Mouse (Mus musculus): ENCODE measurements around the gene Arl5c. TPM values are rescaled to one million over a fixed set of nuclear protein-coding genes. Genes with fewer than 3 reads are reported as not detected.

Arl5c gene
- polyA plus RNA-seq, 1 experiment from 2014 or later, result 17.1 TPM

GRCm38 (mm10) chr11:98000378-98001140 is 4.6 kb upstream of the Arl5c start:
- no peak overlapping the region for H3K9ac ChIP-seq
- H3K4me3 ChIP-seq, result no peak overlapping the region
- peaks cover 47% of the 10 kb centered on the region for H3K4me1 ChIP-seq
- no peaks in the 10 kb centered on the region for H3K9me3 ChIP-seq (replicated peaks)
- H3K4me2 ChIP-seq, result no peak overlapping the region
- ATAC-seq, result no peak
- 30% methylated on average over 7 of the region's 7 CpGs for WGBS (ENCODE audit: insufficient replicate concordance)
- peaks cover 98% of the 10 kb centered on the region for H3K27me3 ChIP-seq (replicated peaks)
- no peaks in the 10 kb centered on the region for H3K36me3 ChIP-seq
- H3K27ac ChIP-seq, result 0 out of 2 replicates have a peak overlapping the region, but pooled peaks have one; percentile 37

- Histone ChIP-seq H3K9ac (no peak overlapping the region), H3K4me1 (peaks cover 55% of the 10 kb centered on the region), H3K27ac (no peak overlapping the region), H3K36me3 (no peaks in the 10 kb centered on the region), H3K27me3 (replicated peaks) (peaks cover 98% of the 10 kb centered on the region), H3K9me3 (replicated peaks) (no peaks in the 10 kb centered on the region), H3K4me3 (no peak overlapping the region), H3K4me2 (no peak overlapping the region)
- 41% methylated on average over 5 of the region's 5 CpGs for WGBS (ENCODE audit: insufficient replicate concordance)
- no peak for ATAC-seq
Measured at GRCm38 (mm10) chr11:97999748-98000147, 3.8 kb upstream of the Arl5c start.

- Histone ChIP-seq H3K9ac (no peak overlapping the region), H3K27ac (no peak overlapping the region), H3K9me3 (replicated peaks) (no peaks in the 10 kb centered on the region), H3K4me3 (no peak overlapping the region), H3K4me2 (no peak overlapping the region), H3K4me1 (peaks cover 62% of the 10 kb centered on the region), H3K36me3 (no peaks in the 10 kb centered on the region), H3K27me3 (replicated peaks) (peaks cover 93% of the 10 kb centered on the region)
- ATAC-seq, result no peak
- WGBS (ENCODE audit: insufficient replicate concordance), result 40% methylated on average over 7 of the region's 7 CpGs
Measured at GRCm38 (mm10) chr11:97998898-97999608, 3.1 kb upstream of the Arl5c start.

GRCm38 (mm10) chr11:97998074-97998793 is 2.3 kb upstream of the Arl5c start:
- Histone ChIP-seq H3K27me3 (replicated peaks) (peaks cover 84% of the 10 kb centered on the region), H3K4me1 (peaks cover 59% of the 10 kb centered on the region), H3K9me3 (replicated peaks) (no peaks in the 10 kb centered on the region), H3K4me3 (no peak overlapping the region), H3K4me2 (no peak overlapping the region), H3K27ac (no peak overlapping the region), H3K9ac (no peak overlapping the region), H3K36me3 (no peaks in the 10 kb centered on the region)
- WGBS (ENCODE audit: insufficient replicate concordance), result 65% methylated on average over 11 of the region's 11 CpGs
- ATAC-seq, result no peak

- no peak for ATAC-seq
- no peaks in the 10 kb centered on the region for H3K36me3 ChIP-seq
- H3K27ac ChIP-seq, result no peak overlapping the region
- no peak overlapping the region for H3K9ac ChIP-seq
- H3K4me2 ChIP-seq, result no peak overlapping the region
- no peak overlapping the region for H3K4me3 ChIP-seq
- H3K9me3 ChIP-seq (replicated peaks), result no peaks in the 10 kb centered on the region
- H3K27me3 ChIP-seq (replicated peaks), result peaks cover 77% of the 10 kb centered on the region
- WGBS (ENCODE audit: insufficient replicate concordance), result 59% methylated on average over 8 of the region's 8 CpGs
- peaks cover 53% of the 10 kb centered on the region for H3K4me1 ChIP-seq
Measured at GRCm38 (mm10) chr11:97997387-97997960, 1.5 kb upstream of the Arl5c start.

- Histone ChIP-seq H3K27ac (no peak overlapping the region), H3K27me3 (replicated peaks) (peaks cover 73% of the 10 kb centered on the region), H3K4me2 (no peak overlapping the region), H3K36me3 (no peaks in the 10 kb centered on the region), H3K9me3 (replicated peaks) (no peaks in the 10 kb centered on the region), H3K4me1 (peaks cover 53% of the 10 kb centered on the region), H3K9ac (no peak overlapping the region), H3K4me3 (no peak overlapping the region)
- no peak for ATAC-seq
- WGBS (ENCODE audit: insufficient replicate concordance), result 28% methylated on average over 1 of the region's 1 CpGs
Measured at GRCm38 (mm10) chr11:97996691-97997090, 710 bp upstream of the Arl5c start.

GRCm38 (mm10) chr11:97994539-97995100 is 1.4 kb downstream of the Arl5c start:
- H3K4me3 ChIP-seq, result peak overlapping the region; percentile 52
- H3K27me3 ChIP-seq (replicated peaks), result peaks cover 65% of the 10 kb centered on the region
- peak overlapping the region; percentile 78 for H3K4me2 ChIP-seq
- no peak overlapping the region for H3K27ac ChIP-seq
- H3K9ac ChIP-seq, result peak overlapping the region; percentile 55
- ATAC-seq, result peak; percentile 69
- WGBS (ENCODE audit: insufficient replicate concordance), result 7% methylated on average over 13 of the region's 13 CpGs
- H3K9me3 ChIP-seq (replicated peaks), result no peaks in the 10 kb centered on the region
- peaks cover 57% of the 10 kb centered on the region for H3K4me1 ChIP-seq
- H3K36me3 ChIP-seq, result no peaks in the 10 kb centered on the region

GRCm38 (mm10) chr11:97988530-97989096 is 7.4 kb downstream of the Arl5c start:
- Histone ChIP-seq H3K4me3 (peak overlapping the region; percentile 89), H3K9me3 (replicated peaks) (no peaks in the 10 kb centered on the region), H3K9ac (peak overlapping the region; percentile 87), H3K4me2 (peak overlapping the region; percentile 92), H3K36me3 (no peaks in the 10 kb centered on the region), H3K27me3 (replicated peaks) (peaks cover 54% of the 10 kb centered on the region), H3K4me1 (peaks cover 39% of the 10 kb centered on the region), H3K27ac (peak overlapping the region; percentile 91)
- under 1% methylated on average over 26 of the region's 26 CpGs for WGBS (ENCODE audit: insufficient replicate concordance)
- peak; percentile 84 for ATAC-seq

- Histone ChIP-seq H3K9ac (peak overlapping the region; percentile 87), H3K4me1 (peaks cover 39% of the 10 kb centered on the region), H3K36me3 (no peaks in the 10 kb centered on the region), H3K4me3 (peak overlapping the region; percentile 89), H3K27me3 (replicated peaks) (peaks cover 62% of the 10 kb centered on the region), H3K27ac (peak overlapping the region; percentile 91), H3K4me2 (peak overlapping the region; percentile 92), H3K9me3 (replicated peaks) (no peaks in the 10 kb centered on the region)
- under 1% methylated on average over 42 of the region's 42 CpGs for WGBS (ENCODE audit: insufficient replicate concordance)
- ATAC-seq, result peak; percentile 77
Measured at GRCm38 (mm10) chr11:97987551-97988526, 8.1 kb downstream of the Arl5c start.

GRCm38 (mm10) chr11:97986738-97987465 is 9.1 kb downstream of the Arl5c start:
- Histone ChIP-seq H3K9me3 (replicated peaks) (no peaks in the 10 kb centered on the region), H3K27ac (no peak overlapping the region), H3K4me1 (peaks cover 39% of the 10 kb centered on the region), H3K27me3 (replicated peaks) (peaks cover 61% of the 10 kb centered on the region), H3K36me3 (no peaks in the 10 kb centered on the region), H3K9ac (peak overlapping the region; percentile 54), H3K4me2 (peak overlapping the region; percentile 92), H3K4me3 (peak overlapping the region; percentile 89)
- 25% methylated on average over 17 of the region's 17 CpGs for WGBS (ENCODE audit: insufficient replicate concordance)
- no peak for ATAC-seq

Measured in liver, embryonic 12.5 days (tissue).